Mouse (Mus musculus) myocyte (in vitro differentiated cells): ENCODE data around the gene Negr1. TPM values are rescaled to one million over a fixed set of nuclear protein-coding genes. Genes with fewer than 3 reads are reported as not detected.

Source experiments
- H3K27me3 ChIP-seq: one replicate; pipeline ENCODE4 v1.6.1; 2011; ENCODE audit not compliant: control insufficient read depth, insufficient read depth, insufficient read length
- H3K36me3 ChIP-seq: one replicate; pipeline ENCODE4 v1.6.1; 2011; ENCODE audit not compliant: control insufficient read depth, insufficient read depth
- H3K4me2 ChIP-seq: one replicate; pipeline ENCODE4 v1.6.1; 2011; ENCODE audit warnings: low read depth, control low read depth
- H3K4me3 ChIP-seq: one replicate; pipeline ENCODE4 v1.5.1; 2011; ENCODE audit warnings: mild to moderate bottlenecking, control low read depth, moderate library complexity
- H3K79me2 ChIP-seq: one replicate; pipeline ENCODE4 v1.6.1; 2011; ENCODE audit not compliant: control insufficient read depth, insufficient read depth
- H3ac ChIP-seq: one replicate; pipeline ENCODE4 v1.6.1; 2011; ENCODE audit not compliant: control insufficient read depth, insufficient read length
- CEBPB ChIP-seq: IDR thresholded peaks from 2 replicates; pipeline ENCODE4 v1.6.1; 2011; ENCODE audit warnings: mild to moderate bottlenecking, moderate library complexity; ENCODE audit not compliant: poor library complexity, insufficient read depth, severe bottlenecking
- E2F4 ChIP-seq: IDR thresholded peaks from one replicate; pipeline ENCODE4 v1.6.1; 2011; ENCODE audit warnings: mild to moderate bottlenecking, control low read depth, moderate library complexity; ENCODE audit not compliant: insufficient read depth
- MAX ChIP-seq: IDR thresholded peaks from one replicate; pipeline ENCODE4 v1.6.1; 2011; ENCODE audit warnings: low read depth, mild to moderate bottlenecking, control low read depth
- MYOD1 ChIP-seq, 3 experiments: IDR thresholded peaks; one replicate each; pipeline ENCODE4 v1.6.1; 2011; ENCODE audit warnings: control low read depth in 2 of 3, low read depth in 2 of 3, mild to moderate bottlenecking in 2 of 3, moderate library complexity in 1 of 3; ENCODE audit not compliant: insufficient read length in 2 of 3, control insufficient read depth in 1 of 3
- MYOG ChIP-seq, 3 experiments: IDR thresholded peaks; one replicate each; pipeline ENCODE4 v1.6.1; 2011; ENCODE audit warnings: control low read depth in 2 of 3, low read depth in 2 of 3, mild to moderate bottlenecking in 2 of 3; ENCODE audit not compliant: insufficient read length in 2 of 3, control insufficient read depth in 1 of 3, insufficient read depth in 1 of 3
- POLR2A ChIP-seq: IDR thresholded peaks from one replicate; pipeline ENCODE4 v1.6.1; 2011; ENCODE audit warnings: low read depth, mild to moderate bottlenecking, control low read depth, moderate library complexity; ENCODE audit not compliant: insufficient read length
- POLR2AphosphoS2 ChIP-seq: IDR thresholded peaks from one replicate; pipeline ENCODE4 v1.6.1; 2011; ENCODE audit warnings: low read depth, control low read depth; ENCODE audit not compliant: insufficient read length
- REST ChIP-seq: IDR thresholded peaks from one replicate; pipeline ENCODE4 v1.6.1; 2011; ENCODE audit warnings: mild to moderate bottlenecking, control low read depth, moderate library complexity; ENCODE audit not compliant: insufficient read depth, insufficient read length
- SRF ChIP-seq: IDR thresholded peaks from one replicate; pipeline ENCODE4 v1.6.1; 2011; ENCODE audit warnings: low read depth; ENCODE audit not compliant: control insufficient read depth, insufficient read length
- TCF12 ChIP-seq: IDR thresholded peaks from one replicate; pipeline ENCODE4 v1.6.1; 2011; ENCODE audit warnings: mild to moderate bottlenecking, control low read depth; ENCODE audit not compliant: poor library complexity, insufficient read depth, severe bottlenecking
- TCF3 ChIP-seq: IDR thresholded peaks from one replicate; pipeline ENCODE4 v1.6.1; 2011; ENCODE audit warnings: low read depth, control low read depth; ENCODE audit not compliant: insufficient read length
- USF1 ChIP-seq: IDR thresholded peaks from one replicate; pipeline ENCODE4 v1.6.1; 2011; ENCODE audit warnings: low read depth, mild to moderate bottlenecking, control low read depth, moderate library complexity
- polyA plus RNA-seq: library from polyadenylated mRNA; unstranded; fragments of >200 nt; fragmentation: generic; extraction: Trizol; gene quantifications from one replicate; pipeline ENCODE4 v1.2.1, GENCODE M21; 2012; ENCODE audit warnings: missing spikeins

Negr1 gene
- polyA plus RNA-seq, 1 experiment = 0.01 TPM

GRCm38 (mm10) chr3:156817452-156817851 lies 255.9 kb downstream of the Negr1 start:
- TF ChIP-seq POLR2A = no peak
- TF ChIP-seq TCF12 = no peak
- no peak for TF ChIP-seq CEBPB
- TF ChIP-seq MYOG (IDR thresholded peaks at IDR 0.05; ENCODE audit: control insufficient read depth in 1 of 3, insufficient read depth in 1 of 3, insufficient read length in 2 of 3, low read depth in 2 of 3) = no peak
- TF ChIP-seq REST = no peak
- TF ChIP-seq TCF3 = no peak
- no peak for TF ChIP-seq USF1
- TF ChIP-seq E2F4 = no peak
- no peak for TF ChIP-seq MYOD1 (IDR thresholded peaks at IDR 0.05; ENCODE audit: control insufficient read depth in 1 of 3, insufficient read length in 2 of 3, low read depth in 2 of 3)
- TF ChIP-seq SRF = no peak
- no peak for TF ChIP-seq POLR2AphosphoS2
- TF ChIP-seq MAX = no peak
- Histone ChIP-seq H3K36me3 (no peaks in the 10 kb centered on the region), H3K4me2 (no peak overlapping the region), H3ac (no peak overlapping the region), H3K27me3 (no peaks in the 10 kb centered on the region), H3K4me3 (no peak overlapping the region), H3K79me2 (no peaks in the 10 kb centered on the region)

GRCm38 (mm10) chr3:156823039-156823438 lies 261.4 kb downstream of the Negr1 start:
- Histone ChIP-seq H3ac (no peak overlapping the region), H3K4me2 (no peak overlapping the region), H3K36me3 (no peaks in the 10 kb centered on the region), H3K79me2 (no peaks in the 10 kb centered on the region), H3K27me3 (no peaks in the 10 kb centered on the region), H3K4me3 (no peak overlapping the region)
- TF ChIP-seq SRF (no peak), TCF3 (no peak), POLR2A (no peak), MYOD1 (IDR thresholded peaks at IDR 0.05; ENCODE audit: control insufficient read depth in 1 of 3, insufficient read length in 2 of 3, low read depth in 2 of 3) (no peak), REST (no peak), POLR2AphosphoS2 (no peak)

GRCm38 (mm10) chr3:156833920-156834319 lies 272.3 kb downstream of the Negr1 start:
- Histone ChIP-seq H3K27me3 (no peaks in the 10 kb centered on the region), H3K4me2 (no peak overlapping the region), H3K4me3 (no peak overlapping the region), H3K79me2 (no peaks in the 10 kb centered on the region), H3ac (no peak overlapping the region), H3K36me3 (no peaks in the 10 kb centered on the region)
- TF ChIP-seq CEBPB (no peak), TCF12 (no peak), MAX (no peak), E2F4 (no peak), SRF (no peak), USF1 (no peak), TCF3 (no peak), MYOG (IDR thresholded peaks at IDR 0.05; ENCODE audit: control insufficient read depth in 1 of 3, insufficient read depth in 1 of 3, insufficient read length in 2 of 3, low read depth in 2 of 3) (no peak), POLR2AphosphoS2 (no peak), POLR2A (no peak), MYOD1 (IDR thresholded peaks at IDR 0.05; ENCODE audit: control insufficient read depth in 1 of 3, insufficient read length in 2 of 3, low read depth in 2 of 3) (no peak), REST (no peak)

GRCm38 (mm10) chr3:156838550-156838949 lies 277.0 kb downstream of the Negr1 start:
- H3K27me3 ChIP-seq = no peaks in the 10 kb centered on the region
- TF ChIP-seq POLR2AphosphoS2 (no peak), MAX (no peak), TCF3 (no peak), REST (no peak), POLR2A (no peak), CEBPB (no peak), MYOG (IDR thresholded peaks at IDR 0.05; ENCODE audit: control insufficient read depth in 1 of 3, insufficient read depth in 1 of 3, insufficient read length in 2 of 3, low read depth in 2 of 3) (no peak), E2F4 (no peak), SRF (no peak)
- H3K36me3 ChIP-seq = no peaks in the 10 kb centered on the region
- H3K4me3 ChIP-seq = no peak overlapping the region
- H3K79me2 ChIP-seq = no peaks in the 10 kb centered on the region
- no peak overlapping the region for H3ac ChIP-seq
- no peak overlapping the region for H3K4me2 ChIP-seq

- no peak overlapping the region for H3K4me2 ChIP-seq
- TF ChIP-seq SRF (no peak), E2F4 (no peak), TCF3 (no peak), MYOD1 (IDR thresholded peaks at IDR 0.05; ENCODE audit: control insufficient read depth in 1 of 3, insufficient read length in 2 of 3, low read depth in 2 of 3) (no peak), MYOG (IDR thresholded peaks at IDR 0.05; ENCODE audit: control insufficient read depth in 1 of 3, insufficient read depth in 1 of 3, insufficient read length in 2 of 3, low read depth in 2 of 3) (no peak), TCF12 (no peak), POLR2A (no peak), CEBPB (no peak)
- H3K79me2 ChIP-seq = no peaks in the 10 kb centered on the region
- H3K27me3 ChIP-seq = no peaks in the 10 kb centered on the region
- H3K4me3 ChIP-seq = no peak overlapping the region
- no peaks in the 10 kb centered on the region for H3K36me3 ChIP-seq
- no peak overlapping the region for H3ac ChIP-seq
These were observed 286.8 kb downstream of the Negr1 start for GRCm38 (mm10) chr3:156848385-156848784.
